Mouse (Mus musculus) MEL (cell line): ENCODE data around the gene Olfr532. TPM values are rescaled to one million over a fixed set of nuclear protein-coding genes. Genes with fewer than 3 reads are reported as not detected.

Experiments used
- DNase-seq: peaks from one replicate; pipeline ENCODE4 v3.0.0; 2011; ENCODE audit warnings: low read depth, low spot score
- H3K27ac ChIP-seq: 2 replicates; pipeline ENCODE4 v1.5.1; 2012; ENCODE audit warnings: low read depth, mild to moderate bottlenecking, control low read depth, low read length, moderate library complexity; ENCODE audit not compliant: control insufficient read depth
- H3K27me3 ChIP-seq, 2 experiments: fragments of 150-350 bp in 1 of 2; sonication (generic) in 1 of 2; 2 replicates each; pipeline ENCODE4 v1.6.1; 2012; ENCODE audit warnings: low read length in 2 of 2, mild to moderate bottlenecking in 2 of 2, improper control_type of control experiment in 1 of 2, moderate library complexity in 1 of 2; ENCODE audit not compliant: insufficient read depth in 2 of 2, control insufficient read depth in 1 of 2
- H3K36me3 ChIP-seq, 2 experiments: 2 replicates each; pipeline ENCODE4 v1.6.1; 2012 to 2014; ENCODE audit warnings: low read length in 2 of 2, improper control_type of control experiment in 1 of 2, inconsistent platforms in 1 of 2, mild to moderate bottlenecking in 1 of 2; ENCODE audit not compliant: insufficient read depth in 2 of 2, control insufficient read depth in 1 of 2
- H3K4me1 ChIP-seq, 2 experiments: fragments of 150-350 bp in 1 of 2; sonication (generic) in 1 of 2; 2 replicates each; pipeline ENCODE4 v1.6.1; 2012; ENCODE audit warnings: low read length in 2 of 2, improper control_type of control experiment in 1 of 2, mild to moderate bottlenecking in 1 of 2; ENCODE audit not compliant: insufficient read depth in 2 of 2, control insufficient read depth in 1 of 2
- H3K4me3 ChIP-seq, 2 experiments: fragments of 150-350 bp in 1 of 2; sonication (generic) in 1 of 2; 2 replicates each; pipeline ENCODE4 v1.5.1; 2012; ENCODE audit warnings: low read depth in 2 of 2, low read length in 2 of 2, mild to moderate bottlenecking in 2 of 2, moderate library complexity in 2 of 2, control low read depth in 1 of 2, improper control_type of control experiment in 1 of 2; ENCODE audit not compliant: control insufficient read depth in 1 of 2, insufficient read depth in 1 of 2
- H3K79me2 ChIP-seq: 2 replicates; pipeline ENCODE4 v1.6.1; 2012; ENCODE audit warnings: mild to moderate bottlenecking, low read length, moderate library complexity; ENCODE audit not compliant: control insufficient read depth, poor library complexity, insufficient read depth
- H3K9ac ChIP-seq: 2 replicates; pipeline ENCODE4 v1.6.1; 2012; ENCODE audit warnings: low read depth, mild to moderate bottlenecking, control low read depth, low read length, moderate library complexity; ENCODE audit not compliant: control insufficient read depth, poor library complexity, severe bottlenecking
- H3K9me3 ChIP-seq: fragments of 150-350 bp; sonication (generic); replicated peaks from 2 replicates; pipeline ENCODE4 v1.6.1; 2012; ENCODE audit warnings: mild to moderate bottlenecking, low read length, improper control_type of control experiment, moderate library complexity; ENCODE audit not compliant: insufficient read depth
- BHLHE40 ChIP-seq: IDR thresholded peaks from 2 replicates; pipeline ENCODE4 v1.6.1; 2012; ENCODE audit warnings: low read depth, mild to moderate bottlenecking, inconsistent platforms, low read length, improper control_type of control experiment, borderline replicate concordance
- CHD1 ChIP-seq: IDR thresholded peaks from 2 replicates; pipeline ENCODE4 v1.6.1; 2012; ENCODE audit warnings: low read depth, mild to moderate bottlenecking, inconsistent platforms, low read length, improper control_type of control experiment
- EP300 ChIP-seq, 2 experiments: IDR thresholded peaks; 2 replicates each; pipeline ENCODE4 v1.6.1; 2011; ENCODE audit warnings: improper control_type of control experiment in 2 of 2, low read length in 2 of 2, low read depth in 1 of 2, mild to moderate bottlenecking in 1 of 2
- ETS1 ChIP-seq: IDR thresholded peaks from 2 replicates; pipeline ENCODE4 v1.6.1; 2012; ENCODE audit warnings: low read depth, mild to moderate bottlenecking, inconsistent platforms, low read length, improper control_type of control experiment, moderate library complexity
- GABPA ChIP-seq: IDR thresholded peaks from 2 replicates; pipeline ENCODE4 v1.6.1; 2012; ENCODE audit warnings: low read depth, mild to moderate bottlenecking, inconsistent platforms, low read length, improper control_type of control experiment, moderate library complexity
- KAT2A ChIP-seq: conservative IDR thresholded peaks from 2 replicates; pipeline ENCODE4 v1.6.1; 2012; ENCODE audit warnings: low read depth, low read length, improper control_type of control experiment, inconsistent platforms
- MAFK ChIP-seq: IDR thresholded peaks from 2 replicates; pipeline ENCODE4 v1.6.1; 2011; ENCODE audit warnings: low read depth, mild to moderate bottlenecking, low read length, improper control_type of control experiment, borderline replicate concordance
- MAX ChIP-seq: IDR thresholded peaks from 2 replicates; pipeline ENCODE4 v1.6.1; 2011; ENCODE audit warnings: low read length, improper control_type of control experiment
- MAZ ChIP-seq: IDR thresholded peaks from 2 replicates; pipeline ENCODE4 v1.6.1; 2012; ENCODE audit warnings: low read depth, mild to moderate bottlenecking, inconsistent platforms, low read length, improper control_type of control experiment
- MYB ChIP-seq: IDR thresholded peaks from 2 replicates; pipeline ENCODE4 v1.6.1; 2011; ENCODE audit warnings: mild to moderate bottlenecking, low read depth, low read length, improper control_type of control experiment
- POLR2A ChIP-seq, 2 experiments: IDR thresholded peaks; 2 replicates each; pipeline ENCODE4 v1.6.1; 2011 to 2012; ENCODE audit warnings: low read length in 2 of 2, mild to moderate bottlenecking in 2 of 2, control low read depth in 1 of 2, improper control_type of control experiment in 1 of 2, low read depth in 1 of 2, moderate library complexity in 1 of 2; ENCODE audit not compliant: control insufficient read depth in 1 of 2, insufficient read depth in 1 of 2, poor library complexity in 1 of 2
- POLR2AphosphoS2 ChIP-seq: IDR thresholded peaks from 2 replicates; pipeline ENCODE4 v1.6.1; 2011; ENCODE audit warnings: low read length, improper control_type of control experiment
- SIN3A ChIP-seq: IDR thresholded peaks from 2 replicates; pipeline ENCODE4 v1.6.1; 2012; ENCODE audit warnings: low read length, improper control_type of control experiment, inconsistent platforms
- TAL1 ChIP-seq: IDR thresholded peaks from 2 replicates; pipeline ENCODE4 v1.6.1; 2012; ENCODE audit warnings: mild to moderate bottlenecking, inconsistent platforms, low read length, moderate library complexity, mixed read lengths
- TBP ChIP-seq: IDR thresholded peaks from 2 replicates; pipeline ENCODE4 v1.8.0; 2011; ENCODE audit warnings: low read depth, low read length, improper control_type of control experiment
- TCF12 ChIP-seq: IDR thresholded peaks from 2 replicates; pipeline ENCODE4 v1.6.1; 2014; ENCODE audit warnings: low read depth, mild to moderate bottlenecking, inconsistent platforms, low read length, improper control_type of control experiment, moderate library complexity
- ZC3H11A ChIP-seq: IDR thresholded peaks from 2 replicates; pipeline ENCODE4 v1.6.1; 2012; ENCODE audit warnings: low read depth, mild to moderate bottlenecking, inconsistent platforms, low read length, improper control_type of control experiment
- ZKSCAN1 ChIP-seq: IDR thresholded peaks from 2 replicates; pipeline ENCODE4 v1.6.1; 2012; ENCODE audit warnings: low read depth, mild to moderate bottlenecking, inconsistent platforms, low read length, improper control_type of control experiment, moderate library complexity
- polyA plus RNA-seq, 2 experiments: library from polyadenylated mRNA; stranded (reverse) in 1 of 2; unstranded in 1 of 2; fragments of >175 nt in 1 of 2; fragments of >200 nt in 1 of 2; gene quantifications; 2 replicates each; pipeline versions ENCODE4 v1.2.1 to v1.2.4; 2012; ENCODE audit warnings: low replicate concordance in 2 of 2, low read depth in 1 of 2; ENCODE audit not compliant: insufficient read length in 2 of 2, insufficient read depth in 1 of 2, missing spikeins in 1 of 2
- total RNA-seq: library from RNA; depleted of rRNA; stranded (reverse); fragments of 300-350 nt; gene quantifications from 2 replicates; pipeline ENCODE4 v1.2.3, GENCODE M21; 2012; rRNA removed

The Olfr532 gene
- total and polyA plus RNA-seq, 3 experiments, result not detected

DNA sequence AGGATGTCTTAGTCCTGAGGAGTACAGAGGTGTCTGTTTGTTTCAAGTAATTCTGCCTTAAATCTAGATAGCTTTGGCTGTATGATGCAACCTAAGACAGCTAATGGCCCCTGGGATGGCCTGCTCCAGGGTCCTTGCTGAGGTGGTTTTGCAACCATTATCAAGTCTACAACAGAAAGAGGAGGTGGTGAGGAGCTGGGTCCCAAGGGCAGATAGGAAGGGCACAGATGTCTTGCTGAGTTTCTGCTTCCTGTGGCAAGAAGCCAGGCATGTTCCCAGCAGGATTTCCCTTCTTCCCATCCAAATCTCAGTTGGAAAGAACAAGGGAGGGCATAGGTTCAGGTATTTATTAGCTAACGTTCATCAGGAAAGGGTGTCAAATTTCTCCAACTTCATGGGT lies 45.2 kb downstream of the Olfr532 start, which contains the start of gene Olfr530:
Olfr530 (minus strand) TSS at position 101 of the 400 bp plus-strand sequence.
- no peak within 1 kb of the TSS for H3K9ac ChIP-seq
- no peaks in the 10 kb centered on the region for H3K36me3 ChIP-seq
- TF ChIP-seq TAL1 (no peak), ETS1 (no peak), POLR2A (IDR thresholded peaks at IDR 0.05; ENCODE audit: control insufficient read depth in 1 of 2, insufficient read depth in 1 of 2, low read depth in 1 of 2, low read length in 2 of 2, poor library complexity in 1 of 2) (no peak), MAZ (no peak), CHD1 (no peak), SIN3A (no peak), MAX (no peak), POLR2AphosphoS2 (no peak), GABPA (no peak), MAFK (no peak), TCF12 (no peak)
- no peaks in the 10 kb centered on the region for H3K4me1 ChIP-seq
- no peak within 1 kb of the TSS for H3K4me3 ChIP-seq
- no peaks in the 10 kb centered on the region for H3K9me3 ChIP-seq
- no peaks in the 10 kb centered on the region for H3K27me3 ChIP-seq
- no peak within 1 kb of the TSS for H3K27ac ChIP-seq
- no peaks in the 10 kb centered on the region for H3K79me2 ChIP-seq
- DNase-seq, result no peak

DNA sequence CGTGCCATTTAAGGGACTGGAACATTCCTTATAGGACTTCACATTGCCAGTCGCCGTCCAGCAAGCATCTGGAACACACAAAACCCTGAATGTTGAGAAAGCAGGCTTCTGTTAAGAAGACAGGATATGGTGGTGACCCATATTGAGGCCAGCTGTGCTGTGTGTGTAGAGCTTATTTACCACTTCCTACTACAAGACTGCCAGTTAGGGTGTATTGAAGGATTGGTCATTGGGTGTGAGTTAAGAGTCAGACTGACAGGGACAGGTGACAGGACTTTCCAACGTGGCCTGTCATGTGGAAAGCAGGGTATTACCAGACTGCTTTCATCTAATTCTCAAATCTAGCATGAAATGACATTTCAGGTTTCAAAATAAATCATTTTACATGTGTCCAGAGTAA lies 47.1 kb downstream of the Olfr532 start:
- H3K27ac ChIP-seq, result no peak overlapping the region
- TF ChIP-seq ETS1, result no peak
- TF ChIP-seq MYB, result no peak
- TF ChIP-seq TBP, result no peak
- no peak for TF ChIP-seq MAZ
- no peak for TF ChIP-seq CHD1
- no peak for TF ChIP-seq ZKSCAN1
- TF ChIP-seq BHLHE40, result no peak
- no peak for TF ChIP-seq EP300 (IDR thresholded peaks at IDR 0.05; ENCODE audit: low read depth in 1 of 2, low read length in 2 of 2)
- TF ChIP-seq KAT2A, result no peak
- no peak for TF ChIP-seq ZC3H11A
- TF ChIP-seq, all 39 proteins: peak for 0
- Histone ChIP-seq H3K79me2 (no peaks in the 10 kb centered on the region), H3K36me3 (no peaks in the 10 kb centered on the region), H3K4me3 (no peak overlapping the region), H3K9ac (no peak overlapping the region), H3K4me1 (no peaks in the 10 kb centered on the region), H3K27me3 (no peaks in the 10 kb centered on the region), H3K9me3 (no peaks in the 10 kb centered on the region)
- no peak for DNase-seq

Other genes with a start within 250 kb of the Olfr532 start
- not detected in 2 replicates for gene Olfr523, start 248.4 kb downstream of the Olfr532 start, total RNA-seq
- gene Olfr523, start 248.4 kb downstream of the Olfr532 start, polyA plus RNA-seq, result not detected
- not detected in 2 replicates for gene Olfr524, start 215.7 kb downstream of the Olfr532 start, total RNA-seq
- not detected for gene Olfr524, start 215.7 kb downstream of the Olfr532 start, polyA plus RNA-seq
- gene Cd163l1, start 203.4 kb downstream of the Olfr532 start, total RNA-seq, result not detected in 2 replicates
- not detected for gene Cd163l1, start 203.4 kb downstream of the Olfr532 start, polyA plus RNA-seq
- gene 5830411N06Rik, start 174.4 kb downstream of the Olfr532 start, total RNA-seq, result not detected in 2 replicates
- not detected for gene 5830411N06Rik, start 174.4 kb downstream of the Olfr532 start, polyA plus RNA-seq
- gene Olfr525, start 100.8 kb downstream of the Olfr532 start, total RNA-seq, result not detected in 2 replicates
- under 1 TPM in 1 of 2 experiments, not detected in 1; 0.01 TPM for gene Olfr525, start 100.8 kb downstream of the Olfr532 start, polyA plus RNA-seq
- gene Olfr527, start 87.6 kb downstream of the Olfr532 start, total RNA-seq, result not detected in 2 replicates
- not detected for gene Olfr527, start 87.6 kb downstream of the Olfr532 start, polyA plus RNA-seq
- not detected in 2 replicates for gene Olfr60, start 60.0 kb downstream of the Olfr532 start, total RNA-seq
- gene Olfr60, start 60.0 kb downstream of the Olfr532 start, polyA plus RNA-seq, result not detected
- not detected in 2 replicates for gene Olfr530, start 45.3 kb downstream of the Olfr532 start, total RNA-seq
- gene Olfr530, start 45.3 kb downstream of the Olfr532 start, polyA plus RNA-seq, result not detected
- gene Olfr531, start 18.7 kb downstream of the Olfr532 start, total RNA-seq, result not detected in 2 replicates
- not detected for gene Olfr531, start 18.7 kb downstream of the Olfr532 start, polyA plus RNA-seq
- not detected in 2 replicates for gene Olfr533, start 41.7 kb upstream of the Olfr532 start, total RNA-seq
- gene Olfr533, start 41.7 kb upstream of the Olfr532 start, polyA plus RNA-seq, result not detected
- not detected in 2 replicates for gene Olfr535, start 62.6 kb upstream of the Olfr532 start, total RNA-seq
- not detected for gene Olfr535, start 62.6 kb upstream of the Olfr532 start, polyA plus RNA-seq
- gene Olfr536, start 85.8 kb upstream of the Olfr532 start, total RNA-seq, result not detected in 2 replicates
- gene Olfr536, start 85.8 kb upstream of the Olfr532 start, polyA plus RNA-seq, result not detected
- not detected in 2 replicates for gene Olfr538, start 146.2 kb upstream of the Olfr532 start, total RNA-seq
- not detected for gene Olfr538, start 146.2 kb upstream of the Olfr532 start, polyA plus RNA-seq
- not detected in 2 replicates for gene Olfr46, start 179.6 kb upstream of the Olfr532 start, total RNA-seq
- gene Olfr46, start 179.6 kb upstream of the Olfr532 start, polyA plus RNA-seq, result not detected
- gene Olfr61, start 207.3 kb upstream of the Olfr532 start, total RNA-seq, result not detected in 2 replicates
- gene Olfr61, start 207.3 kb upstream of the Olfr532 start, polyA plus RNA-seq, result not detected
- not detected in 2 replicates for gene Olfr53, start 224.8 kb upstream of the Olfr532 start, total RNA-seq
- not detected for gene Olfr53, start 224.8 kb upstream of the Olfr532 start, polyA plus RNA-seq
- gene Olfr539, start 238.3 kb upstream of the Olfr532 start, total RNA-seq, result not detected in 2 replicates
- not detected for gene Olfr539, start 238.3 kb upstream of the Olfr532 start, polyA plus RNA-seq